Mouse (Mus musculus) erythroblast, embryonic 14.5 days (primary cell): ENCODE results near the gene Adamts2. TPM values are rescaled to one million over a fixed set of nuclear protein-coding genes. Genes with fewer than 3 reads are reported as not detected.

Source experiments
- H3K27me3 ChIP-seq: 2 replicates; pipeline ENCODE4 v1.6.1; 2012; ENCODE audit warnings: inconsistent platforms; ENCODE audit not compliant: control insufficient read depth
- H3K36me3 ChIP-seq: 2 replicates; pipeline ENCODE4 v1.6.1; 2012; ENCODE audit warnings: mild to moderate bottlenecking, inconsistent platforms; ENCODE audit not compliant: control insufficient read depth
- H3K4me1 ChIP-seq: 2 replicates; pipeline ENCODE4 v1.6.1; 2012; ENCODE audit warnings: inconsistent platforms; ENCODE audit not compliant: control insufficient read depth
- H3K4me3 ChIP-seq: replicated peaks from 2 replicates; pipeline ENCODE3; 2012; ENCODE audit warnings: moderate library complexity, mild to moderate bottlenecking, inconsistent platforms
- H3K9me3 ChIP-seq: 2 replicates; pipeline ENCODE4 v1.6.1; 2012; ENCODE audit warnings: low read length, inconsistent platforms, mixed read lengths; ENCODE audit not compliant: control insufficient read depth
- GATA1 ChIP-seq: IDR thresholded peaks from 2 replicates; pipeline ENCODE4 v1.6.1; 2012; ENCODE audit warnings: low read length, inconsistent platforms, mixed read lengths
- TAL1 ChIP-seq: IDR thresholded peaks from 3 replicates; pipeline ENCODE4 v1.6.1; 2012; ENCODE audit warnings: low read length, inconsistent platforms, mixed read lengths
- polyA plus RNA-seq: library from polyadenylated mRNA; stranded (reverse); fragments of >175 nt; gene quantifications from 2 replicates; pipeline ENCODE4 v1.2.3, GENCODE M21; 2012

Gene Adamts2
- polyA plus RNA-seq, 1 experiment: not detected

- H3K27me3 ChIP-seq: no peaks in the 10 kb centered on the region
- TF ChIP-seq GATA1 (no peak), TAL1 (no peak)
- no peaks in the 10 kb centered on the region for H3K9me3 ChIP-seq
- no peaks in the 10 kb centered on the region for H3K36me3 ChIP-seq
- no peaks in the 10 kb centered on the region for H3K4me1 ChIP-seq
- no peak overlapping the region for H3K4me3 ChIP-seq
These were observed 134.7 kb downstream of the Adamts2 start for GRCm38 (mm10) chr11:50736548-50736947.

GRCm38 (mm10) chr11:50738436-50738835, 136.6 kb downstream of the Adamts2 start:
- no peaks in the 10 kb centered on the region for H3K27me3 ChIP-seq
- no peaks in the 10 kb centered on the region for H3K4me1 ChIP-seq
- no peaks in the 10 kb centered on the region for H3K36me3 ChIP-seq
- TF ChIP-seq TAL1 (no peak), GATA1 (no peak)
- no peak overlapping the region for H3K4me3 ChIP-seq
- H3K9me3 ChIP-seq: no peaks in the 10 kb centered on the region

DNA sequence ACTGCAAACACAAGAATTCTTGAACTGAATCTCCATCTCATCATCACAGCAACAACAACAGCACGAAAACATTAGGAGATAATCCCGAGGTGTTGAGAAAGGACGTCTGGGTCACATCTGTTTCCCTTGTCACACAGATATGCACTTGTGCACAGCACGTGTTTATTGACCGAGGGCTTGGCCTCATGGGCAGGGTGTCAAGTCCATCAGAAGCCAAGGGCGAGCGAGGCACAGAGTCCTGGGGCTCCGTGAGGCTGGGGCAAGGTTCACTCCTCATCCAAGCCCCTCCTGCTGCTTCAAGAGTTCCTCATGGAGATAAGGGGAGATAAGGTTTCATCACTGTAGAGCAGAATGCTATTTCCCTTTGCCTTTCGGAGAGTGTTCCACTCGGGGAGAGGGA, 137.6 kb downstream of the Adamts2 start:
- TF ChIP-seq TAL1 (no peak), GATA1 (no peak)
- no peaks in the 10 kb centered on the region for H3K36me3 ChIP-seq
- no peaks in the 10 kb centered on the region for H3K4me1 ChIP-seq
- H3K9me3 ChIP-seq: no peaks in the 10 kb centered on the region
- no peak overlapping the region for H3K4me3 ChIP-seq
- H3K27me3 ChIP-seq: no peaks in the 10 kb centered on the region

- no peaks in the 10 kb centered on the region for H3K9me3 ChIP-seq
These were observed 140.3 kb downstream of the Adamts2 start for GRCm38 (mm10) chr11:50742146-50742545.

DNA sequence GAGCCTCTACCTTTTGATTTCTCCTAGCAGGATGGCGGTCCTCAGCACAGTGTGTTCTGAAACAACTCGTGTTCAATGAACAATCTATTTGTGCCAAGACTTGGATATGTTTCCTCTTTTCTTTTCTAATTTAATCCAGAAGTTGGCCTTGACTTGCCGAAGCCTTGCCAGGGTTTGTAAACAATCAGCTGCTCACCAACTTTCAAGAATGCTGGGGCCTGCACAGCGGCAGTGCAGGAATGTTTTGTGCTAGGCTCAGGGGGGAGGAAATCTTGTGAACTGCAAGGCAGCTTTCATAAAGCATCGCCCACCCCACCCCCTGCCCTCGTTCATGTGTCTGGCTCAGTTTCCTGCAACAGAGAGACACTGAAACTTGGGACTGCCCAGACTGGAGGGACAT, 143.1 kb downstream of the Adamts2 start:
- no peaks in the 10 kb centered on the region for H3K9me3 ChIP-seq
- no peaks in the 10 kb centered on the region for H3K36me3 ChIP-seq
- no peak overlapping the region for H3K4me3 ChIP-seq
- TF ChIP-seq TAL1: no peak
- TF ChIP-seq GATA1: no peak
- no peaks in the 10 kb centered on the region for H3K4me1 ChIP-seq
- H3K27me3 ChIP-seq: no peaks in the 10 kb centered on the region

More at GRCm38 (mm10) chr11:50742146-50742545, 140.3 kb downstream of the Adamts2 start:
- no peaks in the 10 kb centered on the region for H3K27me3 ChIP-seq
- no peak for TF ChIP-seq TAL1
- no peak overlapping the region for H3K4me3 ChIP-seq
- H3K4me1 ChIP-seq: no peaks in the 10 kb centered on the region
- H3K36me3 ChIP-seq: no peaks in the 10 kb centered on the region

DNA sequence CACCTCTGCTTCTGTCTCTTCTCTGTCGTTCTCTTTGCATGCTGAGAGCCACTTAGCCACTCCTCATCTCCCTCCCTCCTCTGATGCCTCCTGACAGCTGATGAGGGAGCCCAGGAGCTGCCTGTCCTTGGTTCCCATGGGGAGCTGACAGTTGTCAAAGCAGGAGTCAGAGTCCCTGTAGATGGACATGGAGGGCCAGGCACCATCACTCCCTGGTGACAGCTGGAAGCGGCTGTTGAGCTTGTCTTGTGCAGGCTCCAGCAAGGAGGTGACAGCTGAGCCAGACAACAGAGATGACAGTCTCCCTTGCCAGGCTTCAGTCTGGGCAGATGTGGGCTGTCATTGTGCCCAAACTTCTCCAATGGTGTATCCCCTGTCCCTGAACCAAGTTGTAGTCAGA, 144.6 kb downstream of the Adamts2 start:
- H3K27me3 ChIP-seq: no peaks in the 10 kb centered on the region
- no peak overlapping the region for H3K4me3 ChIP-seq
- H3K4me1 ChIP-seq: no peaks in the 10 kb centered on the region
- no peaks in the 10 kb centered on the region for H3K9me3 ChIP-seq
- H3K36me3 ChIP-seq: no peaks in the 10 kb centered on the region
- TF ChIP-seq TAL1 (no peak), GATA1 (no peak)

DNA sequence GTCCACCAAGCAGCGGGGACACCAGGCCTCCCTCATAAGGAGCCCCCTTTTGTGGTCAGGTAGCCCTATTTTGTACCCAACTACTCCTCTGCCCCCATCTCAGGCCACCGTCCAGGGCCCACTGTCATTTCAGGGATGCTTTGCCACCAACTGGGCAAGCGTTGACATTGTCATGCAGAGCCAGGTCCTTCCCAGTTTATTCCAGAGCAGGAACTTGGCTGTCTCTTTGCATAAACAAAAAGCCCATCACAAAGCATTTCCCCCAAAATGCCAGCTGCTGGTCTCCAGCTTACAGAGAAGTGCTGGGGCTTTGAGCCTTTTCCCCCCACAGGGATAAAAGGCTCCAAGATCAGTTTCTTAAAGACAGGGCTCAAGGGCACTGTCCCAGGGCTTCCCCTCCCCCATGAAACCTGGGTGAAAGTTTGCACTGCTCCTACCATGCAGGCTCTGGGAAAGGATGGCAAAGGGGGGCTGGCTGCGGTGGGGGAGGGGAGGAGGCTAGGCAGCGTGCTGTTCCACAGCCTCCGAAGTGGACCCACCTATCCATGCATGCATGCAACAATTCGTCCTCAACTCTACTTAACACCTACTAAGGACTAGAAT, 149.2 kb downstream of the Adamts2 start:
- Histone ChIP-seq H3K9me3 (no peaks in the 10 kb centered on the region), H3K4me1 (no peaks in the 10 kb centered on the region)
- TF ChIP-seq TAL1 (no peak), GATA1 (no peak)

DNA sequence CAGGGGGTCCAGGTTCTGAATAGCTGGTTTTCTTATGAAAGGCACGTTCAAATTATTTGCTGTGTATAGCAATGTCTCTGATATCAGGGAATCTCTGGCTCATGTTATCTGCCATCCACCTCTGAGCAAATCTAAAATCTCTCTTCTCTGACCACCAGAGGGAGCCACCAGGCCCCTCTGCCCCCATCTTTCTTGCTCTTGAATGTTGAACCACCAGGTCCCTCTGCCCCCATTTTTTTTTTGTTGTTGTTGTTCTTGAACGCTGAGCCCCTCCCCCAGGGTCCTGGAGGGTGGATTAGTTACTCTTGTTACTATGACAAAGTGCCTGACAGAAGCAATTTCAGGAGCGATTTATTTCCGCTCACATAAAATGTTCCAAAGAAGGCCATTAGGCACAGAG, 155.9 kb downstream of the Adamts2 start:
- Histone ChIP-seq H3K9me3 (no peaks in the 10 kb centered on the region), H3K27me3 (no peaks in the 10 kb centered on the region), H3K36me3 (no peaks in the 10 kb centered on the region), H3K4me1 (no peaks in the 10 kb centered on the region), H3K4me3 (no peak overlapping the region)
- TF ChIP-seq GATA1 (no peak), TAL1 (no peak)

More for the DNA sequence above, 149.2 kb downstream of the Adamts2 start:
- no peak overlapping the region for H3K4me3 ChIP-seq
- H3K36me3 ChIP-seq: no peaks in the 10 kb centered on the region
- no peaks in the 10 kb centered on the region for H3K27me3 ChIP-seq

GRCm38 (mm10) chr11:50766461-50766860, 164.6 kb downstream of the Adamts2 start:
- Histone ChIP-seq H3K36me3 (no peaks in the 10 kb centered on the region), H3K27me3 (no peaks in the 10 kb centered on the region), H3K9me3 (no peaks in the 10 kb centered on the region), H3K4me1 (no peaks in the 10 kb centered on the region; the same call in 1 of the 2 replicates), H3K4me3 (no peak overlapping the region)
- TF ChIP-seq TAL1 (no peak), GATA1 (no peak)

DNA sequence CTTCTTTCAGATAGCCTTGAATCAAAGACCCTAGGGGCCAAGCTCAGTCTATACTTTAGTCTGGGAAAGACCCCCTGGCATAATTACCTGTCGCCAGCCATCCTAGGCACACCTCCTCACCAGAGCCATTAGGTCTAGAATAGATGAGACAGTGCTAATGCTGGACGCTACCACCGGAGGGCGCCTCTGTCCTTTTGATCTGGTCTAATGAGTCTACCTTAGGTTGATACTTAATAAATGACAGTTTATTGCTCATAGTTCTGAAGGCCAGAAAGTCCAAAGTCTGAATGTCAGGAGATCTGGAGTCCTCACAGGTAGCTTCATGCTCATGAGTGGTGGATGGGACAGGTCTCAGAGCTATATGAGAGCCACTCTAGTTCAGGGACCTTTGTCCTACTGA, 165.2 kb downstream of the Adamts2 start:
- H3K4me3 ChIP-seq: no peak overlapping the region
- no peaks in the 10 kb centered on the region for H3K27me3 ChIP-seq
- TF ChIP-seq GATA1: no peak
- no peak for TF ChIP-seq TAL1
- no peaks in the 10 kb centered on the region; the same call in 1 of the 2 replicates for H3K4me1 ChIP-seq
- H3K9me3 ChIP-seq: no peaks in the 10 kb centered on the region
- H3K36me3 ChIP-seq: no peaks in the 10 kb centered on the region
